Mouse (Mus musculus) hindbrain, embryonic 11.5 days (tissue): ENCODE measurements around the gene S100a7a. TPM values are rescaled to one million over a fixed set of nuclear protein-coding genes. Genes with fewer than 3 reads are reported as not detected.

ENCODE experiments used
- ATAC-seq: fragments of 200-750 bp; cut with Nextera tagmentation; 2 replicates; pipeline ENCODE4 v1.8.0; 2017; ENCODE audit warnings: mild to moderate bottlenecking, moderate TSS enrichment, moderate library complexity; ENCODE audit not compliant: low FRiP score
- DNase-seq: peaks from one replicate; pipeline ENCODE4 v3.0.0-alpha.2; 2015; ENCODE audit warnings: low spot score
- H3K27ac ChIP-seq: fragments of 300-500 bp; sonication (generic); 2 replicates; pipeline ENCODE4 v1.5.1; 2014; ENCODE audit warnings: mild to moderate bottlenecking, low read depth, low read length
- H3K27me3 ChIP-seq: fragments of 300-500 bp; sonication (generic); 2 replicates; pipeline ENCODE4 v1.6.1; 2014; ENCODE audit warnings: mild to moderate bottlenecking, low read length, moderate library complexity, mixed read lengths; ENCODE audit not compliant: control insufficient read depth, insufficient read depth
- H3K36me3 ChIP-seq: fragments of 300-500 bp; sonication (generic); 2 replicates; pipeline ENCODE4 v1.6.1; 2014; ENCODE audit warnings: mild to moderate bottlenecking, low read length, moderate library complexity, mixed read lengths; ENCODE audit not compliant: control insufficient read depth, insufficient read depth
- H3K4me1 ChIP-seq: fragments of 300-500 bp; sonication (generic); replicated peaks from 2 replicates; pipeline ENCODE4 v1.6.1; 2014; ENCODE audit warnings: low read length, mixed read lengths; ENCODE audit not compliant: control insufficient read depth, insufficient read depth
- H3K4me2 ChIP-seq: fragments of 300-500 bp; sonication (generic); replicated peaks from 2 replicates; pipeline ENCODE4 v1.6.1; 2014; ENCODE audit warnings: mild to moderate bottlenecking, low read depth, low read length
- H3K4me3 ChIP-seq: fragments of 300-500 bp; sonication (generic); 2 replicates; pipeline ENCODE4 v1.5.1; 2014; ENCODE audit warnings: low read depth, low read length
- H3K9ac ChIP-seq: fragments of 300-500 bp; sonication (generic); 2 replicates; pipeline ENCODE4 v1.6.1; 2014; ENCODE audit warnings: low read depth, low read length
- H3K9me3 ChIP-seq: fragments of 300-500 bp; sonication (generic); 2 replicates; pipeline ENCODE4 v1.6.1; 2016; ENCODE audit warnings: low read length; ENCODE audit not compliant: control insufficient read depth
- WGBS: fragments of 180-500 bp; shearing (Covaris S2); extraction: QIAGEN DNeasy Blood & Tissue Kit; methylation state at CpG from one replicate; pipeline ENCODE4 v1.1.7; 2014; 5-methylcytosine and 5-hydroxymethylcytosine counted together
- polyA plus RNA-seq: library from polyadenylated mRNA; unstranded; fragments of >200 nt; fragmentation: Nextera tagmentation; extraction: Ambion mirVana; gene quantifications from 2 replicates; pipeline ENCODE4 v1.2.1, GENCODE M21; 2014

S100a7a gene
- polyA plus RNA-seq, 1 experiment from 2014 or later: not detected

DNA sequence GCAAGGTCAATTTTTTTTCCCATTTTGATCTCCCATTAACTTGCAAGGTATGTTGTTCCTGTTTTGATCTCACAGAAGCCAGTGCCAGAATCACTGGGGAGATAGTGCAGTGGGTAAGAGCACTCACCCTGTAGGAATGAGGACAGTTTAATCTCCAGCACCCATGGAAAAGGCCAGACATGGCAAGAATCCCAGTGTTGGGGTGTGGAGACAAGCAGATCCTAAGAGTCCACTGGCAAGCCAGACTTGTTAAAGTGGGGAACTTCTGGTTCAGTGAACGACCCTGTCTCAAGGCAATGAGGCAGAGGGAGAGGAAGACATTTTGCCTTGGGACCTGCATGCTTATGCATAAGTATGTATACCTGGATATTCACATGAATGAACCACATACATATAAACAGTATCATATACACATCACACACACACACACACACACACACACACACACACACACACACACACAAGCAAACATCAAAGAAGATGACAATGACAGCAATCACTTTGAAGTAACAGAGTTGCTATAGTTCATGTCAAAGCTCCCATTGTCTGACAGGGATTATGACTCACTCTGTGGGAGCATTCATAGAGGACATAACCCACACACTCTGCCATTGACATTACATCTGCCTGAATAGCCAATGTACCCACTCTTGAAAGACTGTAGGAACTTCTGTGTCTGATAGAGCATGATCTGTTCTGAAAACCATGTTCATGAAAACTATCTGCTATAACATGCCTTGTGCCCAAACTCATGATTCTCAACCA, 15.1 kb upstream of the S100a7a start:
- Histone ChIP-seq H3K4me1 (no peaks in the 10 kb centered on the region), H3K27me3 (no peaks in the 10 kb centered on the region), H3K9me3 (no peaks in the 10 kb centered on the region), H3K4me2 (no peak overlapping the region), H3K4me3 (no peak overlapping the region), H3K9ac (no peak overlapping the region), H3K36me3 (no peaks in the 10 kb centered on the region), H3K27ac (no peak overlapping the region)
- ATAC-seq: no peak
- no peak for DNase-seq
- 78% methylated on average over 1 of the region's 1 CpGs for WGBS

DNA sequence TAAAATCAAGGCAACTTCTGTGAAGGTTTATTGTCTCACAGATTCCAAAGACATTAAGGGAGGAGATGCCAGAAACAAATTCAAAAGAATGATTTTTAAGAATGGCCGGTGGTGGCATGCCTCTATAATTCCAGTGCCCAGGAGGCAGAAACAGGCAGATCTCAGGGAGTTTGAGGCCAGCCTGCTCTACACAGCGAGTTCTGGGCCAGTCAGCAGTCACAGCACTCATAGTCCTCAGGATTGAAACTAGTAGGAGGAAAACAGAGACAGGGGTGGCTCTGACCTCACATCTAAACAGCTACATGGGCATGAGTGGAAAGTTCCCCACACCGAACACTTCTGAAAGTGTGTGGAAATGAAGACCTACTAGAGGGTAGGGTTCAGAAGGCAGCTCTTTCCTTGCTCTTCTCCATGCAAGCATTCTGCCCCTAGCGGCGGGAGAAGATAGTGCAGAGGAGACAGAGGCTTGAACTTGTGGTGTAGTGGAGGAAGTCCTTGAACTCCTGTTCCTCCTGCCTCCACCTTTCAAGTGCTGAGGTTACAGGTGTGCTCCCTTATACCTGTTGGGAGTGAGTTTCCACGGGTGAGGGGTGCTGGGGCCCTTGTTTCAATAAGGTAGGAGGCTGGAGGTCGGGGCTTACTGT, 14.2 kb upstream of the S100a7a start:
- Histone ChIP-seq H3K4me2 (no peak overlapping the region), H3K4me3 (no peak overlapping the region), H3K27me3 (no peaks in the 10 kb centered on the region), H3K9me3 (no peaks in the 10 kb centered on the region), H3K27ac (no peak overlapping the region), H3K9ac (no peak overlapping the region), H3K4me1 (no peaks in the 10 kb centered on the region), H3K36me3 (no peaks in the 10 kb centered on the region)
- DNase-seq: peak; percentile 48
- WGBS: 57% methylated on average over 7 of the region's 7 CpGs
- no peak for ATAC-seq

DNA sequence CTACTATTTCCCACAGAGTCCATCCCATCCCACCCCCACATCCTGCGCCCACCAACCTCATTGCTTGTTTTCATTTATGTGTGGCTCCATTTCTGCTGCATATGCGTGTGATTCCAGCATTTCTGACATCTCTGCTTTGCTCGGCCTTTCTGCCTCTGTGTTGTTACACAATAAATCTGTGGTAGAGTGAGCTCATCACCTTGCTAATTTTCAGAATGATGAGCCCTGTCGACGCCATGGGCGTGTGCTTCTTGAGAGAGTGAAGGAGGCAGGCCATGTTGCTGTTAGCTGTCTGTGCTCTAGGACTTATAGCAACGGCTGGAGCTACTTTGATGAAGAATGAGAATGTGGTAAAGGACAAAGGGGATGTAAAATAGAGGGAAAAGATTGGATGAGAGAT, 12.8 kb upstream of the S100a7a start:
- H3K36me3 ChIP-seq: no peaks in the 10 kb centered on the region
- no peaks in the 10 kb centered on the region for H3K27me3 ChIP-seq
- no peak for ATAC-seq
- no peaks in the 10 kb centered on the region for H3K4me1 ChIP-seq
- no peak for DNase-seq
- no peak overlapping the region for H3K27ac ChIP-seq
- H3K9me3 ChIP-seq: no peaks in the 10 kb centered on the region
- no peak overlapping the region for H3K9ac ChIP-seq
- H3K4me3 ChIP-seq: no peak overlapping the region
- no peak overlapping the region for H3K4me2 ChIP-seq
- WGBS: 85% methylated on average over 7 of the region's 7 CpGs

DNA sequence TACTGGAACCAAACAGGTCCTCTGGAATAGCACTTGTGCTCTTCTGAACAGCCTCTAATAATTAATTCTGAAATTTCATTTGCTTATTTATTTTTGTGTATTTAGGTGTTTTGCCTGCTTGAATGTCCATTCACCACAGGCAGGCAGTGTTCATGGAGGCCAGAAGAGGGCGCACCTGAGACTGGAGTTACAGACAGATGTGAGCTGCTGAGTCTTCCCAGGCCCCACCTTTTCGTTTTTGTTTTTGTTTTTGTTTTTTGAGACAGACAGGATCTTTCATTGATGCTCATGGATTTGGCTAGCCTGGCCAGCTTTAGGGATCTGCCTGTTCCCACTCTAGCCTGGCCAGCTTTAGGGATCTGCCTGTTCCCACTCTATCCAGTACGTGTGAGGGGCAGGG, 9.6 kb upstream of the S100a7a start:
- WGBS: 45% methylated on average over 3 of the region's 3 CpGs
- peak; percentile 38 for DNase-seq
- no peaks in the 10 kb centered on the region for H3K36me3 ChIP-seq

GRCm38 (mm10) chr3:90647291-90647690, 6.5 kb upstream of the S100a7a start:
- Histone ChIP-seq H3K4me3 (no peak overlapping the region), H3K27ac (no peak overlapping the region), H3K9me3 (no peaks in the 10 kb centered on the region), H3K9ac (no peak overlapping the region), H3K4me2 (no peak overlapping the region), H3K27me3 (no peaks in the 10 kb centered on the region), H3K4me1 (no peaks in the 10 kb centered on the region), H3K36me3 (no peaks in the 10 kb centered on the region)
- WGBS: 76% methylated on average over 1 of the region's 1 CpGs
- ATAC-seq: no peak
- no peak for DNase-seq

More for the DNA sequence above, 9.6 kb upstream of the S100a7a start:
- no peak for ATAC-seq
- no peak overlapping the region for H3K4me2 ChIP-seq
- no peak overlapping the region for H3K27ac ChIP-seq
- no peak overlapping the region for H3K9ac ChIP-seq
- no peaks in the 10 kb centered on the region for H3K9me3 ChIP-seq
- no peaks in the 10 kb centered on the region for H3K4me1 ChIP-seq
- no peaks in the 10 kb centered on the region for H3K27me3 ChIP-seq
- H3K4me3 ChIP-seq: no peak overlapping the region

- DNase-seq (no peak), ATAC-seq (no peak)
- H3K4me2 ChIP-seq: no peak overlapping the region
- H3K9me3 ChIP-seq: no peaks in the 10 kb centered on the region
- no peaks in the 10 kb centered on the region for H3K27me3 ChIP-seq
- H3K4me1 ChIP-seq: no peaks in the 10 kb centered on the region
- H3K9ac ChIP-seq: no peak overlapping the region
- H3K36me3 ChIP-seq: no peaks in the 10 kb centered on the region
- no peak overlapping the region for H3K4me3 ChIP-seq
- H3K27ac ChIP-seq: no peak overlapping the region
These were observed 4.8 kb upstream of the S100a7a start for GRCm38 (mm10) chr3:90648981-90649380.

GRCm38 (mm10) chr3:90649832-90650231, 4.0 kb upstream of the S100a7a start:
- no peaks in the 10 kb centered on the region for H3K36me3 ChIP-seq
- no peak overlapping the region for H3K9ac ChIP-seq
- no peak for ATAC-seq
- H3K27ac ChIP-seq: no peak overlapping the region
- no peaks in the 10 kb centered on the region for H3K4me1 ChIP-seq
- WGBS: 96% methylated on average over 2 of the region's 2 CpGs
- H3K9me3 ChIP-seq: no peaks in the 10 kb centered on the region
- H3K27me3 ChIP-seq: no peaks in the 10 kb centered on the region
- no peak overlapping the region for H3K4me2 ChIP-seq
- H3K4me3 ChIP-seq: no peak overlapping the region
- DNase-seq: no peak

DNA sequence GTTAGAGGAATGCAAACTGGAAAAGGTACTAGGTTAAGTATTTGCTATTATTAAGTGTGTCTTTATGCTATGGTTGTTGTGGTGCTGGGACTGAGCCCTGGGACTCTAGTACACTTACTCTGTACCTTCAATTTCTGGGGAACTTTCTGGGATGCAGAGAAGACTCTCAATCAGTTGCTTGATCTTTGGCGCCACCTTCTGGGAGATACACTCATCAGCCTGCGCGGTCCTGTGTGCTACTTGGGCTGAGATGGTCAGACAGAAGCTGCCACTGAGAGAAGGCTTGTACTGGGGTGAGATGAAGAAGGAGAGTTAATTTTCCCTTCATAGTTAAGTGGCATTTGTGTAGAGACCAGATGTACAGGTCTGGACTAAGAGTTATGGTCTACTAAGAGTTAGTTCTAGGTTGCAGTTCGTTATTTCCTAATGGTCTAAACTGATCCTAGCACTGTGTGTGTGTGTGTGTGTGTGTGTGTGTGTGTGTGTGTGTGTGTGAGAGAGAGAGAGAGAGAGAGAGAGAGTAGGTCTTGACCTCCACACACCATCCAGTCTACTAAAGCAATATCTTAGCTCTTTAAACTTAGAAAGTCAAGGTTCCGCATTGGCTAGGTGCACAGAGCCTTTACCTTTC, 824 bp upstream of the S100a7a start:
- Histone ChIP-seq H3K27me3 (no peaks in the 10 kb centered on the region), H3K4me3 (no peak overlapping the region), H3K36me3 (no peaks in the 10 kb centered on the region), H3K4me2 (no peak overlapping the region), H3K9me3 (no peaks in the 10 kb centered on the region), H3K27ac (no peak overlapping the region), H3K4me1 (no peaks in the 10 kb centered on the region), H3K9ac (no peak overlapping the region)
- ATAC-seq (0 out of 2 replicates have a peak, but pooled peaks have one; percentile 63), DNase-seq (peak; percentile 89)
- 36% methylated on average over 5 of the region's 5 CpGs for WGBS
